Mouse (Mus musculus): ENCODE measurements at regions not wholly inside any gene's neighbourhood (a gene's known extent, or its start where the extent isn't known, plus 50 kb on each side); places are given as distances from the start of the nearest gene placed in this dataset.

- TF ChIP-seq CTCF (IDR thresholded peaks at IDR 0.05) (peak; percentile 84), POLR2A (IDR thresholded peaks at IDR 0.05; ENCODE audit: insufficient read depth, low read depth, low read length) (no peak), EP300 (IDR thresholded peaks at IDR 0.05; ENCODE audit: insufficient read depth, low read depth, low read length) (no peak)
Observed at GRCm38 (mm10) chr10:46011916-46012596, 434.4 kb downstream of the Hace1 start.

Measured in heart, adult 2 months (tissue).